In the genomic region with DNA sequence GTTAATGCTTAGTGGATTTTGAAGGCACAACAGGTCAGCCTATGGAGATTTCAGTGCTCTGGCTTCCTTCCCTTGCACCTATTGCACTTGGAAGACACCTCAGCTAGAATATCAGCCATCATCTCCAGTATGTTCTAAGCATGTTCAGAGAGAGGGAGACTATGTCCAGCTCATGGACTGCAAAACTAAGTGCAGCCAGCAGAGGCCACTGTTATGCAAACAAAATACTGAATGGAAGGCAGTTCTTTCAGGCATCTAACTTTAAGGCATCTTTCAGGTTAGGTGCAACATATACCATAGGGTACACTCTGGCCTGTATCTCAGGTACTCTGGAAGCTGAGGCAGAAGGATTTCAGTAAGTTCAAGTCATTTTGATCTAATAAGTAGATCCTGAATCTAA, we compare ENCODE assay signal across 9 mouse cellular contexts. TPM values are rescaled to one million over a fixed set of nuclear protein-coding genes. Genes with fewer than 3 reads are reported as not detected.
DNase-seq lines count a peak whose midpoint lies in the region; ATAC-seq and TF ChIP-seq lines count a peak whose summit lies in the region.
"Had no signal": no experiment of that assay in that cellular context is flagged by ENCODE, and none has a peak within 500 bp of the region (broad histone marks: within the 10 kb centered on the region; RNA-seq: fewer than 3 reads in every experiment).

No protein-coding gene starts in this region.

- intact Hi-C loops in left cerebral cortex, adult 2 months (cut with DNase I), result no loop called here

- no peaks in the 10 kb centered on the region for H3K9me3 ChIP-seq in kidney, postnatal 0 days (replicated peaks; ENCODE audit: low read length)
- H3K9me3 ChIP-seq in midbrain, embryonic 14.5 days (ENCODE audit: control insufficient read depth, low read length), result no peaks in the 10 kb centered on the region

- H3K27ac ChIP-seq in left cerebral cortex, adult 2 months, result no peak overlapping the region
- no peak overlapping the region for H3K27ac ChIP-seq in kidney, postnatal 0 days
- H3K27ac ChIP-seq in midbrain, embryonic 14.5 days (replicated peaks; ENCODE audit: low read depth, low read length), result no peak overlapping the region

- no peak overlapping the region for H3K4me2 ChIP-seq in kidney, postnatal 0 days (ENCODE audit: low read length)
- no peak overlapping the region for H3K4me2 ChIP-seq in midbrain, embryonic 14.5 days (ENCODE audit: low read length)

- DNase-seq in cerebellum, postnatal 10 days, result peak; percentile 53
- DNase-seq in cerebellum, adult 11 months, result no peak
- peak; percentile 19 to 53 for DNase-seq in left cerebral cortex, adult 2 months (ENCODE audit: extremely low spot score in 1 of 2, low spot score in 2 of 2)
- no peak for DNase-seq in left cerebral cortex, adult 8-10 months (ENCODE audit: low spot score in 2 of 2)
- DNase-seq in kidney, postnatal 0 days (ENCODE audit: low spot score), result no peak
- peak; percentile 58 for DNase-seq in midbrain, embryonic 14.5 days
- DNase-seq in thymus, postnatal 25 days, result peak; percentile 57

- ATAC-seq in common myeloid progenitor, adult 5-6 weeks (replicated peaks; ENCODE audit: low read depth, poor library complexity, severe bottlenecking), result peak; percentile 96
- ATAC-seq in kidney, postnatal 0 days (replicated peaks; ENCODE audit: low FRiP score, low read depth), result no peak; the same call in 1 of the 2 replicates
- no peak for ATAC-seq in midbrain, embryonic 14.5 days (ENCODE audit: low FRiP score, low TSS enrichment)

- no peaks in the 10 kb centered on the region for H3K4me1 ChIP-seq in kidney, postnatal 0 days (replicated peaks; ENCODE audit: insufficient read depth, low read length)
- H3K4me1 ChIP-seq in midbrain, embryonic 14.5 days (ENCODE audit: control insufficient read depth, insufficient read depth, low read length), result no peaks in the 10 kb centered on the region

- H3K36me3 ChIP-seq in kidney, postnatal 0 days (ENCODE audit: insufficient read depth, low read length), result no peaks in the 10 kb centered on the region
- no peaks in the 10 kb centered on the region for H3K36me3 ChIP-seq in midbrain, embryonic 14.5 days (ENCODE audit: control insufficient read depth, insufficient read depth, low read length)

- peak; percentile 71 for TF ChIP-seq CTCF in left cerebral cortex, adult 2 months (IDR thresholded peaks at IDR 0.05)
- peak; percentile 81 for TF ChIP-seq CTCF in kidney, postnatal 0 days (IDR thresholded peaks at IDR 0.05; ENCODE audit: low read depth)

- H3K27me3 ChIP-seq in kidney, postnatal 0 days (ENCODE audit: insufficient read depth, low read length), result no peaks in the 10 kb centered on the region
- H3K27me3 ChIP-seq in midbrain, embryonic 14.5 days (ENCODE audit: control insufficient read depth, insufficient read depth, low read length), result no peaks in the 10 kb centered on the region

- H3K9ac ChIP-seq in kidney, postnatal 0 days (ENCODE audit: low read depth, low read length), result no peak overlapping the region
- H3K9ac ChIP-seq in midbrain, embryonic 14.5 days (replicated peaks; ENCODE audit: low read length), result no peak overlapping the region

- no peak overlapping the region for H3K4me3 ChIP-seq in left cerebral cortex, adult 2 months
- H3K4me3 ChIP-seq in kidney, postnatal 0 days (replicated peaks; ENCODE audit: low read depth, low read length), result no peak overlapping the region
- no peak overlapping the region for H3K4me3 ChIP-seq in midbrain, embryonic 14.5 days (replicated peaks; ENCODE audit: low read depth, low read length)

RNA-seq across cellular contexts. Expression of a gene that starts 19.1 kb away (rescaled TPM):
- not detected for total RNA-seq in left cerebral cortex, adult 2 months (2021)
- total RNA-seq in left cerebral cortex, adult 8-10 months (2022), result not detected
- total RNA-seq in common myeloid progenitor, adult 5-6 weeks (2017), result 0.63 TPM in 1 of 2 replicates, not detected in the other
- polyA plus RNA-seq in kidney, postnatal 0 days (2015; fragmentation: Nextera tagmentation; extraction: Ambion mirVana), result 0.06 TPM in 1 of 2 replicates, not detected in the other
- polyA plus RNA-seq in midbrain, embryonic 14.5 days (2014; fragmentation: Nextera tagmentation; extraction: Ambion mirVana), result 0.13 TPM in 1 of 2 replicates, not detected in the other
- polyA plus RNA-seq: frontal cortex, adult 2 months had no signal

RNA-seq across cellular contexts. Expression of a gene that starts 24.8 kb away (rescaled TPM):
- total RNA-seq in left cerebral cortex, adult 2 months (2021), result not detected
- total RNA-seq in left cerebral cortex, adult 8-10 months (2022), result under 1 TPM in 1 of 4 experiments, not detected in 3; 0.28 TPM
- total RNA-seq in common myeloid progenitor, adult 5-6 weeks (2017), result 16.6 and 17.1 TPM in 2 replicates
- polyA plus RNA-seq in kidney, postnatal 0 days (2015; fragmentation: Nextera tagmentation; extraction: Ambion mirVana), result 140 and 145 TPM in 2 replicates
- polyA plus RNA-seq in midbrain, embryonic 14.5 days (2014; fragmentation: Nextera tagmentation; extraction: Ambion mirVana), result 0.91 and 0.94 TPM in 2 replicates

Comparison
In these comparisons a context has a peak if more than half of its experiments do, and no peak if none do; other contexts are left out.
1. DNase-seq: peak in cerebellum, postnatal 10 days (2 of 2), left cerebral cortex, adult 2 months (2 of 2), midbrain, embryonic 14.5 days (single experiment) and thymus, postnatal 25 days (single experiment); none in cerebellum, adult 11 months (single experiment), left cerebral cortex, adult 8-10 months (0 of 2) and kidney, postnatal 0 days (single experiment).
2. RNA of a gene that starts 24.8 kb away (total RNA-seq): 16.6 to 17.1 TPM in common myeloid progenitor, adult 5-6 weeks; not detected in left cerebral cortex, adult 2 months and 0.28 TPM in left cerebral cortex, adult 8-10 months; every median in the first group is over 10 times any median in the second.